Mouse (Mus musculus) CD4-positive, CD25-positive, alpha-beta regulatory T cell, adult 4 months (primary cell): ENCODE measurements around the gene Plpp3. TPM values are rescaled to one million over a fixed set of nuclear protein-coding genes. Genes with fewer than 3 reads are reported as not detected.
A peak's percentile ranks its signal among the peaks of the same experiment; 100 is the strongest.

Source experiments
- ATAC-seq: one replicate; pipeline ENCODE4 v1.8.0; 2017
- polyA plus RNA-seq, 2 experiments: library from polyadenylated mRNA; unstranded; fragments of 100-300 nt; shearing (Covaris generic); gene quantifications; one replicate each; pipeline ENCODE4 v1.2.1; 2017

Gene Plpp3
- polyA plus RNA-seq, 2 experiments from 2014 or later: 0.24 TPM; not detected in 1

- ATAC-seq: no peak
Measured at GRCm38 (mm10) chr4:105220849-105221248, 63.7 kb downstream of the Plpp3 start.

- no peak for ATAC-seq
Measured at GRCm38 (mm10) chr4:105221256-105221840, 64.2 kb downstream of the Plpp3 start.

GRCm38 (mm10) chr4:105223101-105223924, 66.2 kb downstream of the Plpp3 start:
- no peak for ATAC-seq

GRCm38 (mm10) chr4:105223925-105224300, 66.8 kb downstream of the Plpp3 start:
- no peak for ATAC-seq

- no peak for ATAC-seq
Measured at GRCm38 (mm10) chr4:105225512-105225911, 68.4 kb downstream of the Plpp3 start.

- ATAC-seq: no peak
Measured at GRCm38 (mm10) chr4:105226351-105226750, 69.2 kb downstream of the Plpp3 start.

GRCm38 (mm10) chr4:105230127-105230526, 73.0 kb downstream of the Plpp3 start:
- ATAC-seq: no peak

GRCm38 (mm10) chr4:105240233-105240632, 83.1 kb downstream of the Plpp3 start:
- no peak for ATAC-seq

GRCm38 (mm10) chr4:105244931-105245330, 87.8 kb downstream of the Plpp3 start:
- ATAC-seq: no peak

- ATAC-seq: no peak
Measured at GRCm38 (mm10) chr4:105245479-105245944, 88.4 kb downstream of the Plpp3 start.

- no peak for ATAC-seq
Measured at GRCm38 (mm10) chr4:105246331-105246730, 89.2 kb downstream of the Plpp3 start.

- ATAC-seq: no peak
Measured at GRCm38 (mm10) chr4:105248161-105248560, 91.0 kb downstream of the Plpp3 start.

GRCm38 (mm10) chr4:105249283-105249682, 92.1 kb downstream of the Plpp3 start:
- no peak for ATAC-seq

GRCm38 (mm10) chr4:105250946-105251345, 93.8 kb downstream of the Plpp3 start:
- no peak for ATAC-seq

GRCm38 (mm10) chr4:105252044-105252443, 94.9 kb downstream of the Plpp3 start:
- ATAC-seq: peak; percentile 37

- peak; percentile 56 for ATAC-seq
Measured at GRCm38 (mm10) chr4:105252571-105253200, 95.5 kb downstream of the Plpp3 start.

- peak; percentile 56 for ATAC-seq
Measured at GRCm38 (mm10) chr4:105253453-105254341, 96.5 kb downstream of the Plpp3 start.

GRCm38 (mm10) chr4:105254365-105254764, 97.2 kb downstream of the Plpp3 start:
- ATAC-seq: no peak

- ATAC-seq: no peak
Measured at GRCm38 (mm10) chr4:105255185-105255584, 98.0 kb downstream of the Plpp3 start.

GRCm38 (mm10) chr4:105257667-105258560, 100.8 kb downstream of the Plpp3 start:
- ATAC-seq: no peak

GRCm38 (mm10) chr4:105260385-105260784, 103.2 kb downstream of the Plpp3 start:
- ATAC-seq: no peak
